In the genomic region with DNA sequence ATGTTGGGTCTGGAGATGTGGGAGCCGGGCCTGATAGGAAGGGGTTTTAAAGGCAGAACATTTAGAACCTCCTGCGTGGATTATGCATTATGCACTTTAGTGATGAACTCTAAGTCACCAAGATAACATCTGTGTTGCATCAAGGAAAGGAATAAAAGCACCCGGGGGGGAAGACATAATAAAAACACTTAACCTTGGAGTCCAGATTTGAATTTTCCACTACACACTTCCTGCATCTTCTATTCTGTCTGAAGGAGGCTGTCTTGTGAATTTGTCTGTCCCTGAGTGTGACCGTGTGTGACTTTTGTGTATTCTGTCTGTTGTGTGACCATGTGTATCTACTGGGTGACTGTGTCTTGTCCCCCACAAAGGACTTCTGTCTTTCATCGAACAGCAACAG, we compare ENCODE assay signal across 18 mouse cellular contexts. TPM values are rescaled to one million over a fixed set of nuclear protein-coding genes. Genes with fewer than 3 reads are reported as not detected.
DNase-seq lines count a peak whose midpoint lies in the region; TF ChIP-seq lines count a peak whose summit lies in the region.
"Had no signal": no experiment of that assay in that cellular context is flagged by ENCODE, and none has a peak within 500 bp of the region (broad histone marks: within the 10 kb centered on the region; RNA-seq: fewer than 3 reads in every experiment).

No protein-coding gene starts in this region.

- DNase-seq in kidney, adult 2 months: peak; percentile 47
- DNase-seq in kidney, postnatal 10 days: no peak
- no peak for DNase-seq in thymus, adult 2 months
- no peak for DNase-seq in thymus, postnatal 14 days
- peak; percentile 87 for DNase-seq in induced T-regulatory cell, adult 2 months (ENCODE audit: low read depth)
- DNase-seq in frontal cortex, adult 2 months (ENCODE audit: extremely low spot score in 1 of 2, low spot score in 1 of 2): no peak
- DNase-seq in heart, postnatal 14 days: no peak
- DNase-seq in frontal cortex, postnatal 25 days (ENCODE audit: low spot score in 2 of 2): no peak
- DNase-seq: adrenal gland, postnatal 10 days; cerebellum, postnatal 10 days; forebrain, postnatal 0 days; gastrocnemius, postnatal 25 days; left cerebral cortex, postnatal 4 days; lung, postnatal 14 days; right cerebral cortex, adult 18-20 months had no signal

- TF ChIP-seq POLR2A in kidney, adult 2 months (IDR thresholded peaks at IDR 0.05; ENCODE audit: low read depth, low read length): no peak
- no peak for TF ChIP-seq POLR2A in thymus, adult 2 months (IDR thresholded peaks at IDR 0.05; ENCODE audit: control insufficient read depth, extremely low read depth, insufficient read depth, low read length, poor library complexity)

- no peaks in the 10 kb centered on the region for H3K4me1 ChIP-seq in kidney, adult 2 months (ENCODE audit: control insufficient read depth, insufficient read depth, low read length)
- H3K4me1 ChIP-seq in thymus, adult 2 months (replicated peaks; ENCODE audit: control insufficient read depth, insufficient read depth, low read length): peaks cover 66% of the 10 kb centered on the region

- WGBS in kidney, adult 2 months: 43% methylated on average over 5 of the region's 5 CpGs
- 29% methylated on average over 5 of the region's 5 CpGs for WGBS in thymus, adult 2 months

- no peaks in the 10 kb centered on the region for H3K36me3 ChIP-seq in kidney, adult 2 months (ENCODE audit: control insufficient read depth, insufficient read depth, low read length)
- no peaks in the 10 kb centered on the region for H3K36me3 ChIP-seq in thymus, adult 2 months (ENCODE audit: control insufficient read depth, insufficient read depth, low read length)
- H3K36me3 ChIP-seq: liver, embryonic 15.5 days had no signal

- TF ChIP-seq CTCF in kidney, adult 2 months (conservative IDR thresholded peaks at IDR 0.05; ENCODE audit: insufficient read depth, insufficient read length, low read depth, low read length): no peak
- no peak for TF ChIP-seq CTCF in thymus, adult 2 months (IDR thresholded peaks at IDR 0.05; ENCODE audit: borderline replicate concordance, control insufficient read depth, extremely low read depth, insufficient read depth, low read length, poor library complexity)

- H3K27me3 ChIP-seq in kidney, adult 2 months (replicated peaks; ENCODE audit: control insufficient read depth, insufficient read depth, low read length): no peaks in the 10 kb centered on the region
- H3K27me3 ChIP-seq in thymus, adult 2 months (ENCODE audit: control insufficient read depth, insufficient read depth, low read length): no peaks in the 10 kb centered on the region

- H3K27ac ChIP-seq in kidney, adult 2 months (ENCODE audit: insufficient read depth, low read depth, low read length): peak overlapping the region; percentile 62
- peak overlapping the region; percentile 82 for H3K27ac ChIP-seq in thymus, adult 2 months (ENCODE audit: control insufficient read depth, insufficient read depth, low read length)
- H3K27ac ChIP-seq: heart, embryonic 10.5 days; hindbrain, postnatal 0 days; liver, embryonic 15.5 days had no signal

- intact Hi-C loops in heart, postnatal 14 days (cut with DNase I): no loop called here

- H3K4me3 ChIP-seq in kidney, adult 2 months (ENCODE audit: insufficient read depth, low read depth, low read length): no peak overlapping the region
- no peak overlapping the region for H3K4me3 ChIP-seq in thymus, adult 2 months (ENCODE audit: control insufficient read depth, insufficient read depth, low read length)
- H3K4me3 ChIP-seq: heart, embryonic 10.5 days; liver, embryonic 15.5 days had no signal

RNA-seq across cellular contexts. Expression of gene Hvcn1, which starts 25.4 kb away (rescaled TPM):
- polyA plus RNA-seq in kidney, adult 2 months (2012; rRNA removed): 6.4 and 13.1 TPM in 2 replicates
- 43.9 and 49.9 TPM in 2 replicates for polyA plus RNA-seq in thymus, adult 2 months (2012; rRNA removed)
- 3.4 and 5.9 TPM in 2 replicates for polyA plus RNA-seq in frontal cortex, adult 2 months (2012; rRNA removed)
- total RNA-seq in heart, postnatal 14 days (2021): 1 to 10 TPM; 1.4 TPM

RNA-seq across cellular contexts. Expression of gene Tctn1, which starts 32.3 kb away (rescaled TPM):
- 18.2 and 23.2 TPM in 2 replicates for polyA plus RNA-seq in kidney, adult 2 months (2012; rRNA removed)
- polyA plus RNA-seq in thymus, adult 2 months (2012; rRNA removed): 41.4 and 45.0 TPM in 2 replicates
- polyA plus RNA-seq in frontal cortex, adult 2 months (2012; rRNA removed): 39.5 and 46.5 TPM in 2 replicates
- total RNA-seq in heart, postnatal 14 days (2021): 1 to 10 TPM; 5.2 to 6.7 TPM

RNA-seq across cellular contexts. Expression of gene Pptc7, which starts 52.2 kb away (rescaled TPM):
- polyA plus RNA-seq in kidney, adult 2 months (2012; rRNA removed): 28.8 and 31.7 TPM in 2 replicates
- polyA plus RNA-seq in thymus, adult 2 months (2012; rRNA removed): 72.4 and 78.8 TPM in 2 replicates
- polyA plus RNA-seq in frontal cortex, adult 2 months (2012; rRNA removed): 30.5 and 31.4 TPM in 2 replicates
- 10 to 100 TPM; 85.5 to 87.2 TPM for total RNA-seq in heart, postnatal 14 days (2021)

Comparison
In these comparisons a context has a peak if more than half of its experiments do, and no peak if none do; other contexts are left out.
1. DNase-seq: peak in kidney, adult 2 months (single experiment) and induced T-regulatory cell, adult 2 months (single experiment); none in kidney, postnatal 10 days (single experiment), thymus, adult 2 months (single experiment), thymus, postnatal 14 days (single experiment), frontal cortex, adult 2 months (0 of 2), heart, postnatal 14 days (0 of 2) and frontal cortex, postnatal 25 days (0 of 2).